Mouse (Mus musculus) brain, embryonic 18.5 days (tissue): ENCODE results near the gene Senp2.

Experiments
- DNase-seq: peaks from one replicate; pipeline ENCODE4 v3.0.0-alpha.2; 2012; ENCODE audit warnings: low read depth, low spot score

Gene Senp2

DNA sequence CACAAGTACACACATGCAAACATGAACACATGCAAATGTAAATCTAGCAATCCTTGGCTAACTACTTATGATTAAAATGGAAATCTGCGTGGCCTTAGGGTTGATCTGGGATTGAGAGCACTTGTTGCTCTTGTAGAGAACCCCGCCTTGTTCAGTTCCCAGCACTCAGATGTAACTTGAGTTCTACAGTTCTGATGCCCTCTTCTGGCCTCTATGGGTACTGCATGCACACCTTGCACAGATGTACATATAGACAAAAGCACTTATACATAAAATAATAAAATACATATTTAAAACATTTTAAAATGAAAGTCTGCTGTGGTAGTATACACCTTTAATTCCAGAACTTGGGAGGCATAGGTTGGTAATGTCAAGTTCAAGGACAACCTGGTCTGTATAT lies 12.8 kb downstream of the Senp2 start:
- DNase-seq: no peak

DNA sequence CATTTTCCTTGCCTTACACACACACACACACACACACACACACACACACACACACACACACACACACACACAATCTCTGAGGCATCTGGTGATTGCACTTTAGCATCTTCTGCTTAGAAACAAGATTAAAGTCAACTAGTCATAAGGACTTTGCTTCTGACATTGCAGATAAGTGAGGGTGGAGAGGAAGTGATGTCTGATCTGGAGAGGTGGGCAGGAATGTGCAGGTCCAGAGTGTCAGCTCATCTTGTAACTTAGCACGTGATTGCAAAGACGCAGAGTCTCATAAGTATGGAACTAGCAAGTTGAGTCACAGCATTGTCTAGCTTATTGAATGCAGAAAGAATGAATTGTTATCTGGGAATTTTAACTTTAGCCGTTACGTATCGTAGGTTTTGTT lies 18.2 kb downstream of the Senp2 start:
- DNase-seq: no peak

GRCm38 (mm10) chr16:22038554-22038953 lies 29.3 kb downstream of the Senp2 start:
- no peak for DNase-seq

DNA sequence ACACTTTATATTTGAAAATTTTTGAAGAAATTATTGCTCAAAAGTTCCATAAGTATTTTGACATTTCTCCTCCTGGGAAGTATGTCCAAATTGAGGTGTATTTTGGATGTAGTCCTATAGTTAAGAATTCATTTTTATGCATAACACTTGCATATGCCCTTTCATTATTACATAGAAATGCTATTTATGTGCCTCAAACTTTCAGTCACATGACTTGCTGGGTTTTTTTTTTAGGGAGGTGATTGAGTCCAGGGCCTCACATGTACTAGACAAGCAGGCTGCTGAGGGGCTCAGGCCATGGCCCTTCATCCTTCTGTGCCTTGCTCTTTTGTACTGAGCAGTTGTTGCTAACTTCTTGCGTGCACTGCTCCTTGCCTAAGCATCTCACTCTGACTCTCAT lies 30.7 kb downstream of the Senp2 start:
- no peak for DNase-seq

DNA sequence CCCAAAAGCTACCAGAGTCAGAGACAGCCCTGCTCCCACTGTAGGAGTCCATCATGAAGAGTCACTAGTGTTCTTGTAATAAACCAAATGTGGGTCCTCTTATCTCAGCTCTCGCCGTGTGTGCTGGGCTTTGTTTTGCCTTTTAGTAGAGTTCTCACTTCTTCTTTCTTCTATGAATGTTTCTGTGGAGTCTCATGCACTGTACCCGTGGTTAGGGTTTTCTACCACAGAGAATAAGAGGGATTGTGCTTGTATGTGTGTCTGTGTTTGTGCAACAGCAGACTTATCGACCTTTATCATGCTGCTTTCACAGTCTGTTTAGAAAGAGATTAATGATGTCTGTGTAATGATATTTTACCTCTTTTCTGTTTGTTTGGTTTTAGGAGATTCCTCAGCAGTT lies 34.5 kb downstream of the Senp2 start:
- no peak for DNase-seq

- DNase-seq: no peak
Measured at GRCm38 (mm10) chr16:22045930-22046329, 36.6 kb downstream of the Senp2 start.

GRCm38 (mm10) chr16:22046739-22047366 lies 37.6 kb downstream of the Senp2 start:
- DNase-seq: no peak

DNA sequence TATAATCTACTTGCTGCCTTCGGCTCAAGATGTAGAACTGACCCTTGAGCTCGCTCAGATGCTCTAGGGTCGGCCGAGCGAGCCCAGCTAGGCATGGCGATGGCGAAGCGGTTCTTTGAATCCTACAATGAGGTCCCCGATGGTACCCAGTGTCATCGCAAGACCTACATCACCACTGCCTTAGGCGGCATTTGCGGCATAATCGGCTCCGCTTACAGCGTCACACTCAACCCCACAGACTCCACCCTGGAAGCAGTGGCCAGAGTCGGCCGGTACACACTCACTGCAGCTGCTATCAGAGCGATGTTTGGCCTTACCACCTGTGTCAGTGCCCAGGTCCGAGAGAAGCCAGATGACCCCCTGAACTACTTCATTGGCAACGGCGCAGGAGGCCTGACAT lies 44.1 kb downstream of the Senp2 start:
- no peak for DNase-seq

GRCm38 (mm10) chr16:22057498-22057897 lies 48.2 kb downstream of the Senp2 start:
- no peak for DNase-seq

GRCm38 (mm10) chr16:22058871-22059270 lies 49.6 kb downstream of the Senp2 start:
- no peak for DNase-seq

DNA sequence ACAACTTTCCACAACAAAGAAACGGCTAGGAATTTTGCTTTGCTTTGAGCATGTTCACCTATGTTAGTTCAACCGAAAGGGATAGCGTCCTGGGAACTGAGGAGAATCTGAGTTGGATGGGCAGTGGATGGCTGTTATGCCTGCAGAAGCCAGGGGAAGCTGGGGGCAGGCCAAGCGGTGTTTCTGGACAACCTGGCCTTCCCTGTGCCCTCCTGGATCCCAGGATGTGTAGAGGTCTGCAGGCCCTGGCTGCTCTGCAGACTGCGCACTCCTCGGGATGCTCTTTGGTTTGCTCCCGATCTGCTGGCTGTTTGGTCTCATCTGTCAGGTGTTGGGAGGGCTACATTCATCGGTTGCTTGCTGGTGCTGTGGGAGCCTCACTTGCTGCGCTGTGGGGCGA lies 51.1 kb downstream of the Senp2 start:
- no peak for DNase-seq

- DNase-seq: no peak
Measured at GRCm38 (mm10) chr16:22061555-22062160, 52.4 kb downstream of the Senp2 start.

GRCm38 (mm10) chr16:22062284-22062683 lies 53.0 kb downstream of the Senp2 start:
- DNase-seq: no peak

GRCm38 (mm10) chr16:22065536-22065935 lies 56.3 kb downstream of the Senp2 start:
- no peak for DNase-seq

GRCm38 (mm10) chr16:22067406-22067805 lies 58.1 kb downstream of the Senp2 start:
- DNase-seq: no peak

DNA sequence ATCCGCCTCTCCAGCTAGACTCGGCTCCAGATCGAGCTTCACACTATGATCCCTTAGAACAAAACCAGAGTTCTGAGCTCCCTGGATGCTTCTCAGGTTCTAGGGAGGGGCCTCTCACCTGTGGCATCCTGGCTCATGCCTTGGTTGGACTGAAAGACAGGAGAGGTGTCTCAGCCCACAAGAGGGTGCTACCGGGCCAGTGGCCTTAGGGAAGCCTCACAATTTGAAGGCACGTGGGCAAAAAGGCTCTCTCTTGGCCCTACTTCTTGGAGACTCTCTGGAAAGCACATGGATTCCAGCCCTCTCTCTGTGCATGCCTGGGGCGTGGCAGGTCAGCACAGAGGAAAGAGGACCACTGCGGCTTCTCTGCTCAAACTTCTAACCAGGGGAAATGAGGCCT lies 62.1 kb downstream of the Senp2 start:
- no peak for DNase-seq

DNA sequence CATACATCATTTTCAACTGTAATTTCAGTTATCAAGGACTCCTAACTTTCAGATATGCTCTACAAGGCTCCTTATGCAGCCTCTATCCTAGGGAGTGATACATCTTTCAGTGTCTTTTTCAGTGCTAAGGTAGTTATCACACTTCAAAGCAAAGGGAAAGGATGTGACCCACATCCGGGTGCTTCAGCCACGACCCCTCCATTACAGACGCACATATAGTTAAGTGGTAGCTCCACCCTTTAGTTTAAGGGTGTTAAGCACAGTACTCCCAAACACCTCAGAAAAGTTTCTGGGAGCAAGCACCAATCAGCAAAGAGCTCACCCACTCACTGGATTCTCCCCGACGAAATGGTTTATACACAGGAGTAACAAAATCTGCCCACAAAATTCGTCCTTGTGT lies 65.8 kb downstream of the Senp2 start:
- no peak for DNase-seq

DNA sequence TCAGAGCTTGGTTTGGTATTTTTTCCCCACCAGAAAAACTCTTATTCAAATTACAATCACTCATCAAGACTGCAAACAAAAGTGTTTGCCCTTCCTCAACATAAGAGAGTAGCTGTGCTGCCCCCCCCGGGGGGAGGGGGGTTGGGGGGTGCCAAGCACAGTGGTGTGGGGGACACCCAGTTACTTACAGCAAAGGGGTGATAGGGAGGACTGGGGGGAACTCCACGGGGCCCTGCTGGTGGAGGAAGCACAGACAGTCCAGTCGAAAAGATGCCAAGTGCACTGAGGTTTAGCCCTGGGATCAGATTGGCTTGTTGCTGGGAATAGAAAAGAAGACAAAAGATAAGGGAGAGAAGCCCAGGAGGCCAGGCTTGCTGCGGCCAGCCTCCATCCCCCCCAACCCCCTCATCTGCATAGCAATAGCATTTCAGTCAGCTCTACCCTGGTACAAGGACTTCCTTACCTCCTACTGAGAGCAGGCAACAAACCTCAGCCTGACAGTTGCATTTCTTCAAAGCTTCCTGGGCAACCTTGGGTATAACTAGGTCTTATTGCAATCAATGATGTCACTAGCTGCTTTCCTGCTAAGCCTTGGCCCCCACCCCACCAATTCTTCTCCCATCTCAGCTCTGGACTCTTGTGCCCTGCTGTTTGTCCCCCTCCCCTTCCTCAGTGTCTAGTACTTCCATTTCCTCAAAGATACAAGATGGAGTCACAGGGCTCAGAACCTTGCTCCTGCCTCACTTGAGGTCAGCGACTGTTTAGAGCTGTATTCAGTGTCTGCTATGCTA lies 66.7 kb downstream of the Senp2 start:
- no peak for DNase-seq

GRCm38 (mm10) chr16:22076620-22076941 lies 67.3 kb downstream of the Senp2 start:
- no peak for DNase-seq

DNA sequence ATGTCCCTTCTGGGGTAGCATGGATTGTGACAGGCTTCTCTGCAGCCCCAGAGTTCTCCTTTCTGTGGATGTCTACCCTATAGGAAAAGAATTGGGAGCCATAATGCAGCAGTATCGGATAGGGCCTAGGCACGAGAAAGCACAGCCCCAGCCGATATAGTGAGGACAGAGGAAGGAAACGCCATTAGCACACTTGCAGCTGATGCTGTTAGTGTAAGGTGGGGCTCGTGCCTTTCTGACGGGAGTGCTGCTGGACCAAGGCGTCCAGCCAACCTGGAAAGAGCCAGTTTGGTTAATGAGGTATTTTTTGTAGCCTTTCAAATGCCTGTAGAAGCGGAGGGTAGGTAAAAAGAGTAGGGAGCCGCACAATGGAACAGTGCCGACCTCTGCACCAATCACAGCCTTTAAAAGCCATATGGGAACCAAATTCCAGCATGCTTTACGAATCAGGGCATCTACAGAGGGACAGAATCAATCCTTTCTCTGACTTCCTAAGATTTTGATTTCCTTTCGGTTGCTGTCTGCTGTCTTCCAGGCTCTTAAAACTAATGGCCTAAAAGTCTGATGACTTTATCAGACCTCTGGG lies 70.9 kb downstream of the Senp2 start:
- DNase-seq: no peak

DNA sequence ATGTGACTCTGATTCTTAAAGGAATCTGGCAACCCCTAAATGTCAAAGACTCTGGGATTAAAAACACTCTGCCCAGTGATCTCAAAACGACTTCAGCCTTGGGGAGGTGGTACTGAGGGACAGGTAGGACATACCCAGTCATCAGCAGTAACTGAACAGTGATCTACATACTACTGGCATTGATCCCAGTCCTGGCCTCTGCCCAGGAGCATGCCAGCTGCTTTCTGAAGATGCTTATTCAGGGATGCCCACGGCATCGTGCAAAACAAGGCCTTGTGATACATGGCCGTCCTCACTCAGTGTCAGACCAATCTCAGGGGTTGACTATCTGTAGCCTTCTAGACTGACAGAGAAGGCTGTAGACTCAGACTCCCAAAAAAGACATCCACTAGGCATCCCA lies 76.1 kb downstream of the Senp2 start:
- DNase-seq: no peak

DNA sequence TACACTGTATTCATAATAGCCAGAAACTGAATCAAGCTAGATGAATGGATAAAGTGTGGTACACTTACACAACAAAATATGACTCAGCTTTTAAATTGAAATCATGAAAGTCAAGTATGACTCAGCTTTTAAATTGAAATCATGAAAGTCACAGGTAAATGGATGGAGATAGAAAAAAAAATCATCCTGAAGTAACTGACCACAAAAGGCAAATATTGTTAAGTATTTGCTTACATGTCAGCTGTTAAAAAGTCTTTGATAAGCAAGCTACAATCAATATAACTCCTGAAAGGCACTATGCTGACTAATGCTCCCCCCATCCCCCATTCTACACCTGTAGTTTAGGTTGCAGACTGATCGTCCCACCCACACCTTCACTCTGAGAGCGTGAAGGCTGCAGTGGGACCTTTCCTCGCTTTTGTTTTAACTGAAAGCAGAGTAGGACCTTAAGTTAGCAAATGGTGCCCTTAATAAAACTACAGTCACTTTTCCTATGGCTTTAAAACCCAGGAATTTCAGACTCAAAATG lies 82.0 kb downstream of the Senp2 start:
- no peak for DNase-seq

- no peak for DNase-seq
Measured at GRCm38 (mm10) chr16:22095751-22096150, 86.5 kb downstream of the Senp2 start.
